Mouse (Mus musculus) heart, embryonic 16.5 days (tissue): ENCODE data around the gene Vps52. TPM values are rescaled to one million over a fixed set of nuclear protein-coding genes. Genes with fewer than 3 reads are reported as not detected.

Source experiments
- ATAC-seq: fragments of 200-750 bp; cut with Nextera tagmentation; replicated peaks from 2 replicates; pipeline ENCODE4 v1.8.0; 2017; ENCODE audit warnings: moderate number of reproducible peaks; ENCODE audit not compliant: insufficient read depth, low FRiP score; ENCODE audit errors: extremely low read depth
- H3K27ac ChIP-seq: fragments of 300-500 bp; sonication (generic); 2 replicates; pipeline ENCODE4 v1.5.1; 2014; ENCODE audit warnings: mild to moderate bottlenecking, low read length, control low read depth, moderate library complexity
- H3K27me3 ChIP-seq: fragments of 300-500 bp; sonication (generic); 2 replicates; pipeline ENCODE4 v1.6.1; 2014; ENCODE audit warnings: low read length, mixed read lengths; ENCODE audit not compliant: control insufficient read depth, insufficient read depth
- H3K36me3 ChIP-seq: fragments of 300-500 bp; sonication (generic); 2 replicates; pipeline ENCODE4 v1.6.1; 2014; ENCODE audit not compliant: control insufficient read depth, insufficient read depth
- H3K4me1 ChIP-seq: fragments of 300-500 bp; sonication (generic); 2 replicates; pipeline ENCODE4 v1.6.1; 2014; ENCODE audit warnings: low read length, mixed read lengths; ENCODE audit not compliant: control insufficient read depth, insufficient read depth
- H3K4me2 ChIP-seq: fragments of 300-500 bp; sonication (generic); 2 replicates; pipeline ENCODE4 v1.6.1; 2014; ENCODE audit warnings: low read depth, mild to moderate bottlenecking, control low read depth, low read length
- H3K4me3 ChIP-seq: fragments of 300-500 bp; sonication (generic); 2 replicates; pipeline ENCODE4 v1.5.1; 2014; ENCODE audit warnings: mild to moderate bottlenecking, control low read depth, low read length
- H3K9ac ChIP-seq: fragments of 300-500 bp; sonication (generic); 2 replicates; pipeline ENCODE4 v1.6.1; 2014; ENCODE audit warnings: low read length, control low read depth
- H3K9me3 ChIP-seq: fragments of 300-500 bp; sonication (generic); replicated peaks from 2 replicates; pipeline ENCODE4 v1.6.1; 2016; ENCODE audit warnings: low read length; ENCODE audit not compliant: control insufficient read depth
- WGBS: fragments of 180-500 bp; shearing (Covaris S2); extraction: QIAGEN DNeasy Blood & Tissue Kit; methylation state at CpG from one replicate; pipeline ENCODE4 v1.1.7; 2014; 5-methylcytosine and 5-hydroxymethylcytosine counted together
- polyA plus RNA-seq: library from polyadenylated mRNA; unstranded; fragments of >200 nt; fragmentation: Nextera tagmentation; extraction: Ambion mirVana; gene quantifications from 2 replicates; pipeline ENCODE4 v1.2.1, GENCODE M21; 2015

Vps52 gene
- 39.7 and 42.5 TPM in 2 replicates for polyA plus RNA-seq

GRCm38 (mm10) chr17:33955555-33956214, at the start of gene Vps52, which contains the start of gene Rps18:
Vps52 (plus strand) TSS chr17:33955812.
Rps18 (minus strand) TSS chr17:33956001.
- Histone ChIP-seq H3K9ac (peak within 1 kb of the TSS; percentile 99), H3K27me3 (no peaks in the 10 kb centered on the region), H3K27ac (peak within 1 kb of the TSS; percentile 95), H3K4me3 (peak within 1 kb of the TSS; percentile 99), H3K36me3 (peaks cover 40% of the 10 kb centered on the region), H3K9me3 (no peaks in the 10 kb centered on the region), H3K4me2 (peak within 1 kb of the TSS; percentile 92), H3K4me1 (peaks cover 41% of the 10 kb centered on the region)
- ATAC-seq = peak; percentile 88
- WGBS = under 1% methylated on average over 50 of the region's 50 CpGs

GRCm38 (mm10) chr17:33908331-33909076, 47.1 kb upstream of the Vps52 start:
- Histone ChIP-seq H3K27ac (peak overlapping the region; percentile 70), H3K9ac (peak overlapping the region; percentile 73), H3K36me3 (peaks cover 23% of the 10 kb centered on the region), H3K27me3 (no peaks in the 10 kb centered on the region), H3K4me1 (peaks cover 7% of the 10 kb centered on the region), H3K4me2 (peak overlapping the region; percentile 94), H3K9me3 (no peaks in the 10 kb centered on the region), H3K4me3 (peak overlapping the region; percentile 77)
- peak; percentile 46 for ATAC-seq
- WGBS = under 1% methylated on average over 43 of the region's 44 CpGs

DNA sequence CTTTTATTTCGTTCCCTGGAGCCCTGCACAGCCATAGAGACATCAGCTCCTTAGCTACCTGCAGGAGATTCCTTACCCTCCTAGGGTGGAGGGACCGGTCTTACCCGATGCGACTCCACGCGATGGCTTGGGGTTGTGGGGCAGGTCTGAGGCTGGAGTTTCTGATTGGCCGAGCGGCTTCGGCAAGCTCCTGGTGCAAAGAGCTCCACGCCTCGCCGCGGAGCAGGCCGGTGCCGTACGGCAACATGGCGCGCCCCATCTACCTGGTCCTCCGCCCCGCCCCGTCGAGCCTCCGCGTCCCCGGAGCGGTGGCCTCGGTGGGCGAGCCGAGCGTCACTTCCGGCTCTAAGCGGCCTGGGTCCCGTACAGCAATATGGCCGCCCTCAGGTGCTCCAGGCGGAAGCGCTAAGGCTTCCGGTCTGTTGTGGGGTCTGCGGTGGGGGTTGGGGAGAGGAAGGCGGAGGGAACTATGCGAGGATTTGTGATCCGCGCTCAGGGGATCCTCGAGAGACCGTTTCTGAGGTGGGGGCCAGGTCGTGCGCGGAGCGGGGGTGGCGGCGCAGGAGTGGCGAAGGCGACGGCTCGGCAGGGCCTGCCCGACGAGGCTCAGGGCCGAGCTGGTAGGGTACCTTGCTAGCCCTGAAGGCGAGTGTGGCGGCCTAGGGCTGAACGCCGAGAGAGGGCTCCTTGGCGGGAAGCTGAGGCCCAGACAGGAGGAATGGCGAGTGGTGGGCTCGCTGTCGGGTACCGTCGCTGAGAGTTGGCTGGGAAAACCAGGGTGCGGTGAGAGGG, 46.3 kb upstream of the Vps52 start, which contains the start of gene Daxx:
Gene Daxx, plus strand, starts transcription at position 338 of the 792 bp plus-strand sequence.
- Histone ChIP-seq H3K27me3 (no peaks in the 10 kb centered on the region), H3K4me1 (peaks cover 7% of the 10 kb centered on the region), H3K4me2 (peak within 1 kb of the TSS; percentile 94), H3K4me3 (peak within 1 kb of the TSS; percentile 77), H3K9ac (peak within 1 kb of the TSS; percentile 90), H3K27ac (peak within 1 kb of the TSS; percentile 89), H3K36me3 (peaks cover 30% of the 10 kb centered on the region), H3K9me3 (no peaks in the 10 kb centered on the region)
- ATAC-seq = peak; percentile 96
- WGBS = under 1% methylated on average over 68 of the region's 68 CpGs

DNA sequence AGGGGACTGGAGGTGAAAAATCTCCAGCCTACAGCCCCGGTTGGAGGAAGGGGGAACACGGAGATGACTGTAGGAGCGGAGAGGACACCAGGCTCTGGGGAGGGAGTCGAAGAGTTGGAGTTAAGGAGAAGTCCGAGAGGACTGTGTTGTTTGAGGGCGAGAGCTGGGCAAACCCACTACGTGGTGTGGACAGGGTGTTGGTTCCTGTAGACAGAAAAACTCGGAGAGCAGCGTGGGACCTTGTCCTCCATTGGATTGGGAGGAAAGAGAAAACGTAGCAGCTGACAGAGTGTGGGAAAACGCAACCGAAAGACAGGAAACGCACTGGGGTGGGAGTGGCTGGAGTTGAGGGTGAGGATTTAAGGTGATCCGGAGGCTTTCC, 45.8 kb upstream of the Vps52 start:
- 0 out of 2 replicates have a peak, but pooled peaks have one; percentile 0 for ATAC-seq
- peaks cover 33% of the 10 kb centered on the region for H3K36me3 ChIP-seq
- under 1% methylated on average over 14 of the region's 14 CpGs for WGBS

GRCm38 (mm10) chr17:33910346-33911051, 45.1 kb upstream of the Vps52 start:
- peak overlapping the region; percentile 90 for H3K9ac ChIP-seq
- no peak for ATAC-seq
- peak overlapping the region; percentile 89 for H3K27ac ChIP-seq
- H3K9me3 ChIP-seq = no peaks in the 10 kb centered on the region
- H3K27me3 ChIP-seq = no peaks in the 10 kb centered on the region
- H3K4me1 ChIP-seq = peaks cover 13% of the 10 kb centered on the region
- peak overlapping the region; percentile 77 for H3K4me2 ChIP-seq
- H3K36me3 ChIP-seq = peaks cover 33% of the 10 kb centered on the region
- 47% methylated on average over 11 of the region's 11 CpGs for WGBS
- H3K4me3 ChIP-seq = peak overlapping the region; percentile 77

More for the DNA sequence above, 45.8 kb upstream of the Vps52 start:
- Histone ChIP-seq H3K9ac (peak overlapping the region; percentile 90), H3K4me1 (peaks cover 7% of the 10 kb centered on the region), H3K27me3 (no peaks in the 10 kb centered on the region), H3K9me3 (no peaks in the 10 kb centered on the region), H3K4me2 (peak overlapping the region; percentile 77), H3K27ac (peak overlapping the region; percentile 89), H3K4me3 (peak overlapping the region; percentile 77)

DNA sequence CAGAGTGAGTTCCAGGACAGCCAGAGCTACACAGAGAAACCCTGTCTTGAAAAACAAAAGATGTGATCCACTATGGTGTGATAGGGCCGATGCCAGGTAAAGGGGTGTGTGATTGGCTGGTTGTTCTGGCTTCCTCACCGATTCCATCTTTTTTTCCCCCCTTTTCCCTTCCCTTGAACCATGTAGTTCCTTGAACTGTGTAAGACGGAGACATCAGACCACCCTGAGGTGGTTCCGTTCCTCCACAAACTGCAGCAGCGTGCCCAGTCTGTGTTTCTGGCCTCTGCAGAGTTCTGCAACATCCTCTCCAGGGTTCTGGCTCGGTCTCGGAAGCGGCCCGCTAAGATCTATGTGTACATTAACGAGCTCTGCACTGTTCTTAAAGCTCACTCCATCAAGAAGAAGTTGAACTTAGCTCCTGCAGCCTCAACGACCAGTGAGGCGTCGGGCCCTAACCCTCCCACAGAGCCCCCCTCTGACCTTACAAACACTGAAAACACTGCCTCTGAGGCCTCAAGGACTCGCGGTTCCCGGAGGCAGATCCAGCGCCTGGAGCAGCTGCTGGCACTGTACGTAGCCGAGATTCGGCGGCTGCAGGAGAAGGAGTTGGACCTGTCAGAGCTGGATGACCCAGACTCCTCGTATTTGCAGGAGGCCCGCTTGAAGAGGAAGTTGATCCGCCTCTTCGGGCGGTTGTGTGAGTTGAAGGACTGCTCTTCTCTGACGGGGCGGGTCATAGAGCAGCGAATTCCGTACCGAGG, 44.4 kb upstream of the Vps52 start:
- H3K9ac ChIP-seq = no peak overlapping the region
- no peaks in the 10 kb centered on the region for H3K27me3 ChIP-seq
- no peak overlapping the region for H3K4me3 ChIP-seq
- WGBS = 87% methylated on average over 31 of the region's 31 CpGs
- peaks cover 33% of the 10 kb centered on the region for H3K36me3 ChIP-seq
- H3K9me3 ChIP-seq = no peaks in the 10 kb centered on the region
- no peak overlapping the region for H3K4me2 ChIP-seq
- no peak overlapping the region for H3K27ac ChIP-seq
- no peak for ATAC-seq
- peaks cover 13% of the 10 kb centered on the region for H3K4me1 ChIP-seq

GRCm38 (mm10) chr17:33911813-33912414, 43.7 kb upstream of the Vps52 start:
- Histone ChIP-seq H3K4me3 (no peak overlapping the region), H3K27me3 (no peaks in the 10 kb centered on the region), H3K9me3 (no peaks in the 10 kb centered on the region), H3K4me2 (no peak overlapping the region), H3K9ac (no peak overlapping the region), H3K27ac (no peak overlapping the region), H3K4me1 (peaks cover 18% of the 10 kb centered on the region), H3K36me3 (peaks cover 33% of the 10 kb centered on the region)
- WGBS = 86% methylated on average over 28 of the region's 28 CpGs
- ATAC-seq = no peak
